Comparison of ENCODE assay signal across 15 mouse cellular contexts in genomic region chr9:13651065-13651464, GRCm38 (mm10).
"Had no signal": no experiment of that assay in that cellular context is flagged by ENCODE, and none has a peak within 500 bp of the region (broad histone marks: within the 10 kb centered on the region; RNA-seq: fewer than 3 reads in every experiment).

No protein-coding gene starts in this region.

- DNase-seq: kidney, postnatal 10 days; kidney, postnatal 36 days; layer of hippocampus, postnatal 36 days; liver, embryonic 13.5 days; lung, adult 2 months; lung, postnatal 14 days; lung, postnatal 4 days; thymus, adult 18-20 months; thymus, postnatal 36 days had no signal

- H3K9me3 ChIP-seq: kidney, embryonic 15.5 days; liver, embryonic 13.5 days; midbrain, embryonic 12.5 days; neural tube, embryonic 12.5 days had no signal

- H3K27ac ChIP-seq: kidney, embryonic 15.5 days; left cerebral cortex, adult 2 months; liver, embryonic 13.5 days had no signal

- H3K4me1 ChIP-seq: liver, embryonic 13.5 days had no signal

- H3K9ac ChIP-seq: kidney, embryonic 15.5 days; liver, embryonic 13.5 days; midbrain, embryonic 12.5 days; neural tube, embryonic 12.5 days had no signal

- ATAC-seq: midbrain, embryonic 16.5 days had no signal

- H3K27me3 ChIP-seq: kidney, embryonic 15.5 days; liver, embryonic 13.5 days; neural tube, embryonic 12.5 days had no signal

- H3K4me3 ChIP-seq: kidney, embryonic 15.5 days; left cerebral cortex, adult 2 months; liver, embryonic 13.5 days; midbrain, embryonic 12.5 days; myocyte; neural tube, embryonic 12.5 days had no signal

- H3K36me3 ChIP-seq: kidney, embryonic 15.5 days; liver, embryonic 13.5 days; midbrain, embryonic 12.5 days; neural tube, embryonic 12.5 days had no signal

- H3K4me2 ChIP-seq: kidney, embryonic 15.5 days; liver, embryonic 13.5 days; midbrain, embryonic 12.5 days had no signal
